Mouse (Mus musculus): ENCODE measurements at regions not wholly inside any gene's neighbourhood (a gene's known extent, or its start where the extent isn't known, plus 50 kb on each side); places are given as distances from the start of the nearest gene placed in this dataset.

DNA sequence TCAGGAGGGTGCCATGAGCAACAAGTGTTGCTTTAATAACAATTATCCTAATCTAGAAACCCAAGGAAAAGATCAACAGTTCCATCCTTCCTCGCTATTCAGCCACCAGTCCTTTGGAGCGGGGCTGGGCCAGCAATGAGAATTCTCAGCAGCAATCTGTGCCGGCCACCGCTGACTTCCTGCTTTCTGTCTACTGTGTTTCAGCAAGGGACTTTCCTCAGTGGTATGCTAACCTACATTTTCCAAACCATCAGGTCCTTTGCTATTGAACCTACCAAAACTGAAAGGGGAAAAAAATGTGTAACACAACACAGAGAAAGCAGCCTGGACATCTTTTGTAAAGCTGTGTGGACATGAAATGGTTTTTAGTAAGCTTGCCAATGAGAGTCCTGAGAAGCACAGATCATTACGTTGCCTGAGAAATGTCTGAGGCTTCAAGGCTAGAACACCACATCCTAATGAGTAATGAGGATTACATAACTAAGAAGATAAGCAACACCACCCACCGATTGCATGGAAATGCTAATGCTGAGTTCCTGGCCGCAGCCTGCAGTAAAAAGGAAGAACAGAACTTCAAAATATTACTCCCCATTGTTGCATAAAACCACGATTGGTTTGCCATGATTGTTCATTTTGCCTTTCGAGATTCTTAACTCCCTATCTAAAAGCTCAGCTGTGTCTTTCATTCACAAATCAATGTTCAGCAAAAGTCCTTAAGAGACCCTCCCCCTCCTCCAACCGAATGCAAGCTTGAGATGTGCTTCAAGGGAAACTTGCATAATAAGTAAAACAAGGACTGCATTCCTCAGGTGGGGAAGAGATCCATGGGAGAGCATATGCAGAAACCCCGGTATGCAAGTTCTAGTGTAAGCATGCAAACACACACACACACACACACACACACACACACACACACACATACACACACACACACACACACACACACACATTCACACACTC, 130.9 kb upstream of the 4930412O13Rik start:
- no peak for TF ChIP-seq HCFC1 (IDR thresholded peaks at IDR 0.05; ENCODE audit: borderline replicate concordance, insufficient read depth, low read length)
- no peak for TF ChIP-seq ZNF384 (IDR thresholded peaks at IDR 0.05; ENCODE audit: low read depth, low read length)
- no peak for TF ChIP-seq MAFK (IDR thresholded peaks at IDR 0.05; ENCODE audit: insufficient read depth, low read depth, low read length)
- no peak for TF ChIP-seq CHD2 (IDR thresholded peaks at IDR 0.05; ENCODE audit: low read depth, low read length)
